Mouse (Mus musculus): ENCODE measurements at regions not wholly inside any gene's neighbourhood (a gene's known extent, or its start where the extent isn't known, plus 50 kb on each side); places are given as distances from the start of the nearest gene placed in this dataset.

GRCm38 (mm10) chr5:18080761-18081160 is 118.4 kb downstream of the Gnat3 start:
- Histone ChIP-seq H3K4me1 (ENCODE audit: control insufficient read depth, insufficient read depth, low read length) (no peaks in the 10 kb centered on the region), H3K27me3 (ENCODE audit: control insufficient read depth, insufficient read depth, low read length) (no peaks in the 10 kb centered on the region), H3K27ac (ENCODE audit: insufficient read depth, low read length) (no peak overlapping the region), H3K4me3 (replicated peaks; ENCODE audit: insufficient read depth, low read depth, low read length) (no peak overlapping the region)
- no peak for DNase-seq
- no peak for TF ChIP-seq CTCF (IDR thresholded peaks at IDR 0.05; ENCODE audit: borderline replicate concordance, insufficient read depth, low read depth, low read length)
- TF ChIP-seq POLR2A (IDR thresholded peaks at IDR 0.05; ENCODE audit: borderline replicate concordance, insufficient read depth, low read length), result no peak

- Histone ChIP-seq H3K4me3 (replicated peaks; ENCODE audit: insufficient read depth, low read depth, low read length) (no peak overlapping the region), H3K27ac (ENCODE audit: insufficient read depth, low read length) (no peak overlapping the region), H3K27me3 (ENCODE audit: control insufficient read depth, insufficient read depth, low read length) (no peaks in the 10 kb centered on the region), H3K4me1 (ENCODE audit: control insufficient read depth, insufficient read depth, low read length) (no peaks in the 10 kb centered on the region)
- no peak for DNase-seq
- TF ChIP-seq CTCF (IDR thresholded peaks at IDR 0.05; ENCODE audit: borderline replicate concordance, insufficient read depth, low read depth, low read length) (no peak), POLR2A (IDR thresholded peaks at IDR 0.05; ENCODE audit: borderline replicate concordance, insufficient read depth, low read length) (no peak)
- WGBS, result 83% methylated on average over 9 of the region's 9 CpGs
Observed at GRCm38 (mm10) chr5:18082219-18082618, 119.9 kb downstream of the Gnat3 start.

- WGBS, result 70% methylated on average over 1 of the region's 1 CpGs
- no peak overlapping the region for H3K27ac ChIP-seq (ENCODE audit: insufficient read depth, low read length)
Observed at GRCm38 (mm10) chr5:18083789-18084188, 121.4 kb downstream of the Gnat3 start.

GRCm38 (mm10) chr5:18085456-18085855 is 123.1 kb downstream of the Gnat3 start:
- DNase-seq, result no peak
- H3K27ac ChIP-seq (ENCODE audit: insufficient read depth, low read length), result no peak overlapping the region
- TF ChIP-seq CTCF (IDR thresholded peaks at IDR 0.05; ENCODE audit: borderline replicate concordance, insufficient read depth, low read depth, low read length) (no peak), POLR2A (IDR thresholded peaks at IDR 0.05; ENCODE audit: borderline replicate concordance, insufficient read depth, low read length) (no peak)
- no peaks in the 10 kb centered on the region for H3K27me3 ChIP-seq (ENCODE audit: control insufficient read depth, insufficient read depth, low read length)
- H3K4me3 ChIP-seq (replicated peaks; ENCODE audit: insufficient read depth, low read depth, low read length), result no peak overlapping the region
- H3K4me1 ChIP-seq (ENCODE audit: control insufficient read depth, insufficient read depth, low read length), result no peaks in the 10 kb centered on the region
- WGBS, result 92% methylated on average over 2 of the region's 2 CpGs

More at GRCm38 (mm10) chr5:18083789-18084188, 121.4 kb downstream of the Gnat3 start:
- Histone ChIP-seq H3K27me3 (ENCODE audit: control insufficient read depth, insufficient read depth, low read length) (no peaks in the 10 kb centered on the region), H3K4me3 (replicated peaks; ENCODE audit: insufficient read depth, low read depth, low read length) (no peak overlapping the region), H3K4me1 (ENCODE audit: control insufficient read depth, insufficient read depth, low read length) (no peaks in the 10 kb centered on the region)
- TF ChIP-seq CTCF (IDR thresholded peaks at IDR 0.05; ENCODE audit: borderline replicate concordance, insufficient read depth, low read depth, low read length), result no peak
- TF ChIP-seq POLR2A (IDR thresholded peaks at IDR 0.05; ENCODE audit: borderline replicate concordance, insufficient read depth, low read length), result no peak
- no peak for DNase-seq

GRCm38 (mm10) chr5:18087919-18088445 is 125.6 kb downstream of the Gnat3 start:
- TF ChIP-seq CTCF (IDR thresholded peaks at IDR 0.05; ENCODE audit: borderline replicate concordance, insufficient read depth, low read depth, low read length) (peak; percentile 69), POLR2A (IDR thresholded peaks at IDR 0.05; ENCODE audit: borderline replicate concordance, insufficient read depth, low read length) (no peak)
- no peak overlapping the region for H3K27ac ChIP-seq (ENCODE audit: insufficient read depth, low read length)
- H3K4me1 ChIP-seq (ENCODE audit: control insufficient read depth, insufficient read depth, low read length), result no peaks in the 10 kb centered on the region
- 26% methylated on average over 8 of the region's 8 CpGs for WGBS
- peak; percentile 49 to 59 for DNase-seq
- H3K4me3 ChIP-seq (replicated peaks; ENCODE audit: insufficient read depth, low read depth, low read length), result no peak overlapping the region
- H3K27me3 ChIP-seq (ENCODE audit: control insufficient read depth, insufficient read depth, low read length), result no peaks in the 10 kb centered on the region

- Histone ChIP-seq H3K4me1 (ENCODE audit: control insufficient read depth, insufficient read depth, low read length) (no peaks in the 10 kb centered on the region), H3K4me3 (replicated peaks; ENCODE audit: insufficient read depth, low read depth, low read length) (no peak overlapping the region), H3K27ac (ENCODE audit: insufficient read depth, low read length) (no peak overlapping the region), H3K27me3 (ENCODE audit: control insufficient read depth, insufficient read depth, low read length) (no peaks in the 10 kb centered on the region)
- 85% methylated on average over 2 of the region's 2 CpGs for WGBS
- DNase-seq, result no peak
- TF ChIP-seq POLR2A (IDR thresholded peaks at IDR 0.05; ENCODE audit: borderline replicate concordance, insufficient read depth, low read length), result no peak
- TF ChIP-seq CTCF (IDR thresholded peaks at IDR 0.05; ENCODE audit: borderline replicate concordance, insufficient read depth, low read depth, low read length), result no peak
Observed at GRCm38 (mm10) chr5:18089956-18090355, 127.6 kb downstream of the Gnat3 start.

GRCm38 (mm10) chr5:18114905-18115689 is 152.7 kb downstream of the Gnat3 start:
- H3K27ac ChIP-seq (ENCODE audit: insufficient read depth, low read length), result no peak overlapping the region
- H3K4me1 ChIP-seq (ENCODE audit: control insufficient read depth, insufficient read depth, low read length), result no peaks in the 10 kb centered on the region
- no peak overlapping the region for H3K4me3 ChIP-seq (replicated peaks; ENCODE audit: insufficient read depth, low read depth, low read length)
- no peak for DNase-seq
- WGBS, result 71% methylated on average over 3 of the region's 3 CpGs
- no peaks in the 10 kb centered on the region for H3K27me3 ChIP-seq (ENCODE audit: control insufficient read depth, insufficient read depth, low read length)
- TF ChIP-seq CTCF (IDR thresholded peaks at IDR 0.05; ENCODE audit: borderline replicate concordance, insufficient read depth, low read depth, low read length) (no peak), POLR2A (IDR thresholded peaks at IDR 0.05; ENCODE audit: borderline replicate concordance, insufficient read depth, low read length) (no peak)

All from cerebellum, adult 2 months (tissue).